Mouse (Mus musculus) bone marrow, adult 2 months (tissue): Measurements from ENCODE around the gene Elfn2.

ENCODE experiments used
- CTCF ChIP-seq: fragments of 200-500 bp; IDR thresholded peaks from 2 replicates; pipeline ENCODE4 v1.5.1; 2011; ENCODE audit warnings: low read length, control low read depth; ENCODE audit not compliant: control insufficient read depth, insufficient read depth
- POLR2A ChIP-seq: fragments of 200-500 bp; IDR thresholded peaks from 2 replicates; pipeline ENCODE4 v1.6.1; 2011; ENCODE audit warnings: low read depth, mild to moderate bottlenecking, control low read depth, low read length, borderline replicate concordance; ENCODE audit not compliant: control insufficient read depth

DNA sequence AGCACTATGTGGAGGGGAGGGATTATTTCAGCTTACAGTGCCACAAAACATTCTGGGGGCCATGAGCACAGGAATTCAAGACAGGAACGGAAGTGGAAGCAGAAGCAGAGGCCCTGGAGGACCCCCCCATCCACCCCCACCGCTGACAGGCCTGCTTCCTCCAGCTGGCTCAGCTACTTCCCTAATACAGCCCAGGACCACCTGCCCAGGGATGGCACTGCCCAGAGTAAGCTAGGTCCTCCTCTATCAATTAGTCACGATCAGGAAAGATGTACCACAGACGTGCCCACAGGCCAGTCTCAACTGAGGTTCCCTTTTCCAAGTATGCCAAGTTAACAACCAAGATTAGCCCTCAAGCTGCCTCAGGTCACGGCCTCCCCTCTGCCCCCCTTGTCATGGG lies 35.6 kb upstream of the Elfn2 start:
- no peak for TF ChIP-seq CTCF
- TF ChIP-seq POLR2A, result no peak
